Mouse (Mus musculus) liver (tissue): Measurements from ENCODE around the gene Zc2hc1b.

Source experiments
- DNase-seq: peaks from one replicate; pipeline ENCODE4 v3.0.0-alpha.2; 2020; ENCODE audit warnings: mixed read lengths

The Zc2hc1b gene

DNA sequence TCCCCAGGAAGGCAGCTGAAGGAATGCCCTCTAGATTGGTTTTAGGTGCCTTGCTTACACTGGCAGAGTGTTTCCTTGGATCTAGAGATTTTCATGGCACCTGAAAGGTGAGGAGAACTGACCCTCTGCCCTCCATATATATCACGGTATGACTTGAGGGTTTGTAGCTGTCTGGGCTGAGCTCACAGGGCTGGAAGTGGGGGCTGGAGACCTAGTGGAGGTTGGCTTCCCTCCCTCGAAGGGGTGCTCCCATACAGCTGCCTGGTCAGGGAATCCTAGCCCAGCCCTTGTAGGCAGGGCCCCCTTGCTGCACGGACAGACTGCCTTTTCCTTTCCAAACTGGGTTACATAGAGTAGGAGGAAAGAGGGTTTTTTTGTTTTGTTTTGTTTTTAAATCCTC is 65.0 kb downstream of the Zc2hc1b start:
- DNase-seq, result no peak

DNA sequence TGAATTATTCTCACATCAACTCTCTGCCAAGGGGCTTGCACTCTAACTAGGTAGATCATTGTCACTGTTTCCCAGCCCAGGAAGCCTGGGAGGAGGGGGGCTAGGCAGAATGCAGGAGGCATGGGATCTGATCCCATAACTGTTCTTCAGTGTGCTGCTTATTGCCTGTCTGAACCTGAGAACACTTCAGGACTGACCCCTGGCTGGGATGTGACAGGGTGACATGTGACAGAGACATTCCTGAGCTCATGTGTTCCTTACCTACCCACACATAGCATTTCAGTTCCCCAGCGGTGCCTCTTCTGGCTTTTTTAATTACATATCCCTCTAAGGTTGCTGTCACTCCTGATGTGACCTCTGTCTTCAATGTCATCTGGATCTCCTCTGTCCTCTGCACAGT is 68.0 kb downstream of the Zc2hc1b start:
- no peak for DNase-seq

GRCm38 (mm10) chr10:13108847-13109246 is 69.0 kb downstream of the Zc2hc1b start:
- DNase-seq, result no peak

- no peak for DNase-seq
Measured at GRCm38 (mm10) chr10:13108021-13108548, 69.7 kb downstream of the Zc2hc1b start.

DNA sequence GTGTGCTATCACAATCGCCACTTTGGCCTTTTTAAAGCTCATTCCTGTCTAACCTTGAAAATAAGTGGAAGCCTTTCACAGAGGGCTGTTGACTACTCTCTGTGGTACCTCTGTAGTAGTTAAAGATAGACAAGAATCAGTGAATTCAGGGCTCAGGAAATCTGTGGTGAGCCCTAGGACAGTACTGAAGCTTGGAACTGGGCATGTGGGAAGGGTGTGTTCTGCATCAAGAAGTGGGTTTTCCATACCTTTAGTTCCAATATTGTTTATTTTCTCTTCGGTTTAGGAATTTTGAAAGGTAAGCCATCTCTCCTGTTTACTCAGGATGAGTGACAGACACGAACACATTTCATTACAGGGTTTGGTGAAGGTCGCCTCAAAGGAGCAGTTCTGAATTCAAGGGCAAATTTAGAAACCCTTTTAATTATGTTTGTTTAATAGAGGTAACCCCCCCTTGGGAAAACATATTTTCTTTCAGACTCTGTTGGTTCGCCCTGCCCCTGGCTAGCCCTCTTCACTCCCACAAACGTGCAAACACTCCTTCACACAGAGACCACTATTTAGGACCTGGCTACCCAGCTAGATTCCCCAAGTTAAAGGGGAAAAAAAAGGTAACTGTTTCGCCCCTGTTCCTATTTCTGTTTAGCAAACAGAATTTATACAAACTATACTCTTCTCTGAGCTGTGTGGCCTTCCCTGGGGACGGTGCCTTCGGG is 70.8 kb downstream of the Zc2hc1b start:
- no peak for DNase-seq

DNA sequence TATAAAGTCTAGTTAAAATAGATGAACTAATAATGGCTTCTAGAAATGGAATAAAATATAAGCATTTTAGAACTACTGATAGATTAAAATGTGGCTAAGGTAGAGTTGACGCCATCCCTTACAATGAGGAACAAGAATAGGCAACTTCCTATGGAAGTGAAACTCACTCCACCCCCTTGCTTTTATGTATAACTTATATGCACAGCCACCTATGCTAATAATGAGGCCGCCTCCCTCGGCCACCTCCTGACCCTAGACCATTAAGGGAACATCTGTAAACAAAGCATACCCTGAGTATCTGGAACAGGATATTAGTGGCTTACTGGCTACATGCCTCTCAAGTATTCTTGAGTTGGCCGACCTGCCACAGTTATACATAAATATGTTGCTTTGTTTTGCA is 74.0 kb downstream of the Zc2hc1b start:
- no peak for DNase-seq

DNA sequence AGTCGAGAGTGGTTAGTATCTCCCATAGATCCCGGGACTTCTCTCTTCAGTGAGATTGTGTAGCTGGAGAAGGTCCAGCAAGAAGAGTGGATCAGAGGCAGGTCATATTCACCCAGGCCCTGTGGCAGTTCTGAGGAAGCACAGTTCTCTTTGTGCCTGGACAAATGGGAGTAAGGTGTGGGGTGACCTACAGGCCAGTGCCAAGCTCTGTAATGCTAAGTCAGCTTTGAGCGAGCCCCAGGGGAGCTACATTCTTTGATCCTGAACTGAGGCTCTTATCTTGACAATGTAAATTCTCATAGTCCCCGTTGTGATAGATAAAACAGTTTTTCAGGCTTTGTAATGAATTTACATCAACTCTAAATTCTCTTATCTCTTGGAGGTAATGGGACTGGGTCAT is 75.5 kb downstream of the Zc2hc1b start:
- no peak for DNase-seq

- no peak for DNase-seq
Measured at GRCm38 (mm10) chr10:13100061-13100648, 77.7 kb downstream of the Zc2hc1b start.
